Mouse (Mus musculus): ENCODE measurements around the gene Ildr2. TPM values are rescaled to one million over a fixed set of nuclear protein-coding genes. Genes with fewer than 3 reads are reported as not detected.

The Ildr2 gene
- total and polyA plus RNA-seq, 3 experiments = not detected

DNA sequence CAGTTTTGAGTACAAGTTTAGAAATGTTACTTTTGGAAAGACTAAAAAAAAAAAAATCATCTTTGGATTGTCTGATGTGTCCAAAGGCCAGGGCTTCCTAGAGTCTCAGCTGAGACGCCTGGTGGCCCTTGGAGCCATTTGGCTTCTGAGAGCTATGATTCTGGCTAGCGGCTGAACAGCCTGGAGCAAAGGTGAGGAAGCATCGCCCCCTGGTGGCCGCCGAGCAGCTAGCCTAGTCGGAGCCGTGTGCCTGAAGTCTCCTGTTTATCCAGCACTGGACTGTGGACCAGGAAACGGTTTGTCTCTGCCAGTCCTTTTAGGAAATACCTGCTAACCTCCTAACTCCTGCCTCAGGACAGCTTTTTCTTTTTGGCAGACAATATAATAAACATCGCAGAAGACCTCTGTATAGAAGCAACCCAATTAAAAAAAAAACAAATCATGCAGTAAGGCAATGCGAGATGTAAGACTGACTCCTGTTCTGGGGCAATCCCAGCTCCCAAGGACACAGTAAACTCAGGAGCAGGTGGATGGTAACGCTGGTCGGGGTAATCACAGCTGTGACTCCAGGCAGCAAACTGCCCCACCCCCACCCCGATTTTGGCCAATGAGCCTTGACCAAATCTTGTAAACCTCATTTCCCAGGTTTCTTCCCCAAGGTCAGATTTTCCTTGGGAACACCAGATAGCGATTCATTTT lies 106.4 kb downstream of the Ildr2 start:
- in situ Hi-C loops (cut with MboI; ENCODE audit: low pct_ligation_motif_present, low pct_unique_long_range_greater_than_20kb, low sequenced_read_pairs) = no loop called here
- Histone ChIP-seq H3K9ac (ENCODE audit: insufficient read depth, low read depth) (peak overlapping the region; percentile 27; the same call in 1 of the 2 replicates), H3K36me3 (replicated peaks in 1 of 2; ENCODE audit: control insufficient read depth in 1 of 2, insufficient read depth in 1 of 2, low read length in 1 of 2) (no peaks in the 10 kb centered on the region), H3K4me1 (ENCODE audit: control insufficient read depth in 1 of 2, insufficient read depth in 2 of 2) (peaks cover 4 to 15% of the 10 kb centered on the region in 2 experiments), H3K4me2 (ENCODE audit: insufficient read depth, low read depth, poor library complexity, severe bottlenecking) (peak overlapping the region; percentile 78), H3K9me3 (replicated peaks; ENCODE audit: low read length) (no peaks in the 10 kb centered on the region), H3K79me2 (replicated peaks; ENCODE audit: control insufficient read depth, extremely low read depth, insufficient read depth, poor library complexity, severe bottlenecking) (no peaks in the 10 kb centered on the region), H3K4me3 (replicated peaks in 1 of 3; ENCODE audit: low read depth in 2 of 3, low read length in 2 of 3, poor library complexity in 1 of 3) (peak overlapping the region in 1 of 3 experiments; percentile 10), H3K27me3 (replicated peaks) (peaks cover 2% of the 10 kb centered on the region), H3K27ac (ENCODE audit: insufficient read depth, low read depth) (no peak overlapping the region)
- peak; percentile 74 for DNase-seq (ENCODE audit: extremely low read depth)
- peak; percentile 25; the same call in 1 of the 2 replicates for TF ChIP-seq CHD2 (IDR thresholded peaks at IDR 0.05; ENCODE audit: low read length)
- TF ChIP-seq NELFE (IDR thresholded peaks at IDR 0.05; ENCODE audit: low read depth, low read length) = no peak; the same call in 1 of the 2 replicates
- TF ChIP-seq CTCF (conservative IDR thresholded peaks at IDR 0.05 in 1 of 2, IDR thresholded peaks at IDR 0.05 in 1 of 2; ENCODE audit: low read depth in 2 of 2, low read length in 2 of 2) = peak; percentile 36 to 95
- TF ChIP-seq RAD21 (IDR thresholded peaks at IDR 0.05; ENCODE audit: low read depth, low read length) = peak; percentile 86
- TF ChIP-seq SMC3 (IDR thresholded peaks at IDR 0.05; ENCODE audit: low read depth, low read length) = peak; percentile 91
- peak; percentile 36 for TF ChIP-seq ZC3H11A (IDR thresholded peaks at IDR 0.05; ENCODE audit: low read depth, low read length)
- TF ChIP-seq EP300 (IDR thresholded peaks at IDR 0.05; ENCODE audit: low read length) = no peak
- TF ChIP-seq SIN3A (IDR thresholded peaks at IDR 0.05; ENCODE audit: low read length) = peak; percentile 47; the same call in 1 of the 2 replicates
- TF ChIP-seq NRF1 (IDR thresholded peaks at IDR 0.05; ENCODE audit: low read depth, low read length) = no peak
- dilution Hi-C loops (cut with MboI; ENCODE audit: extremely low pct_ligation_motif_present, extremely low pct_unique_long_range_greater_than_20kb, low sequenced_read_pairs) = no loop called here

DNA sequence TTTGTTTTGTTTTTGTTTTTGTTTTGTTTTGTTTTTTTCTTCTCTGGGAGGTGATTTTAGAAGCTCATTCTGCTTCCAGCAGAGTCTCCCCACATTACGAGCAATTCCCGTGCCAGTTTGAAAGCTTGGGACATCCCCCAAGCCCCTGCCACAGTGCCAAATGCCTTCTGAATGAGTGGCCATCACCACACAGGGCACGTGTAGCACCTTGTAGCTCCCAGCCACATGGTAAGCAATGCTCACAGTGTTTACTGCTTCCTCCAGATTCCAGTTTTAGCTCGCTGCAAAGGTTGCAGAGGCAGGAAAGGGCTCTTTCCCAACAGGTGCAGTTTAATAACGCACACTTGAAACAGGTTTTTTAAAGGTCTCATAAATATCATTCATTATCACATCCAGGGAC lies 107.0 kb downstream of the Ildr2 start:
- H3K79me2 ChIP-seq (replicated peaks; ENCODE audit: control insufficient read depth, extremely low read depth, insufficient read depth, poor library complexity, severe bottlenecking) = no peaks in the 10 kb centered on the region
- H3K27me3 ChIP-seq (replicated peaks) = peaks cover 2% of the 10 kb centered on the region
- TF ChIP-seq JUN (IDR thresholded peaks at IDR 0.05; ENCODE audit: insufficient read depth, low read depth, low read length) (no peak), BHLHE40 (IDR thresholded peaks at IDR 0.05; ENCODE audit: low read depth, low read length) (peak; percentile 63)
- no peak for DNase-seq (ENCODE audit: extremely low read depth)
- dilution Hi-C loops (cut with MboI; ENCODE audit: extremely low pct_ligation_motif_present, extremely low pct_unique_long_range_greater_than_20kb, low sequenced_read_pairs) = no loop called here
- no peak overlapping the region for H3K9ac ChIP-seq (ENCODE audit: insufficient read depth, low read depth)
- H3K27ac ChIP-seq (ENCODE audit: insufficient read depth, low read depth) = no peak overlapping the region
- peak overlapping the region; percentile 78; the same call in 1 of the 2 replicates for H3K4me2 ChIP-seq (ENCODE audit: insufficient read depth, low read depth, poor library complexity, severe bottlenecking)
- in situ Hi-C loops (cut with MboI; ENCODE audit: low pct_ligation_motif_present, low pct_unique_long_range_greater_than_20kb, low sequenced_read_pairs) = no loop called here
- no peaks in the 10 kb centered on the region for H3K36me3 ChIP-seq (replicated peaks in 1 of 2; ENCODE audit: control insufficient read depth in 1 of 2, insufficient read depth in 1 of 2, low read length in 1 of 2)
- H3K4me3 ChIP-seq (replicated peaks in 1 of 3; ENCODE audit: low read depth in 2 of 3, low read length in 2 of 3, poor library complexity in 1 of 3) = no peak overlapping the region
- H3K9me3 ChIP-seq (replicated peaks; ENCODE audit: low read length) = no peaks in the 10 kb centered on the region
- peaks cover 4 to 15% of the 10 kb centered on the region in 2 experiments for H3K4me1 ChIP-seq (ENCODE audit: control insufficient read depth in 1 of 2, insufficient read depth in 2 of 2)

DNA sequence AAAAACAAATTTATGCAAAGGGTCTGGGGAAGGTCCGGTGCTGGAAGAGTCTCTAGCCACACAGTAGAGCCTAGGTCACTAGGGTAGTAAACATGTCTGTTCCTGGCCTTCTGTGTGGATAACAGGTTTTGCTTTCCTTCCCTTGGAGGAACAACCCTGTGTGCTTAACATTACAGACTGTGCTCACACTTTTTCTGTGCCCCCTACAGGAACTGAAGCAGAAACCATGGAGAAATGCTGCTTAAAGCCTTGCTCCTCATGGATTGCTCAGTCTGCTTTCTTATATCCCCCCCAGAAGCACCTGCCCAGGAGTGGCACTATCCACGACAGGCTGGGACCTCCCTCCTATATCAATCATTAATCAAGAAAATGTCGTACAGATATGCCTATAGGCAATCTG lies 107.9 kb downstream of the Ildr2 start:
- H3K27me3 ChIP-seq (replicated peaks) = peaks cover 2% of the 10 kb centered on the region
- no peak overlapping the region for H3K27ac ChIP-seq (ENCODE audit: insufficient read depth, low read depth)
- peak overlapping the region; percentile 70 for H3K4me2 ChIP-seq (ENCODE audit: insufficient read depth, low read depth, poor library complexity, severe bottlenecking)
- DNase-seq (ENCODE audit: extremely low read depth) = no peak
- in situ Hi-C loops (cut with MboI; ENCODE audit: low pct_ligation_motif_present, low pct_unique_long_range_greater_than_20kb, low sequenced_read_pairs) = no loop called here
- H3K4me1 ChIP-seq (ENCODE audit: control insufficient read depth in 1 of 2, insufficient read depth in 2 of 2) = peaks cover 4 to 15% of the 10 kb centered on the region in 2 experiments
- TF ChIP-seq CTCF (conservative IDR thresholded peaks at IDR 0.05 in 1 of 2, IDR thresholded peaks at IDR 0.05 in 1 of 2; ENCODE audit: low read depth in 2 of 2, low read length in 2 of 2) (peak in 1 of 2 experiments; percentile 17; a peak in 1 of 4 replicates), MXI1 (IDR thresholded peaks at IDR 0.05; ENCODE audit: low read depth, low read length) (no peak)
- H3K9ac ChIP-seq (ENCODE audit: insufficient read depth, low read depth) = no peak overlapping the region
- H3K9me3 ChIP-seq (replicated peaks; ENCODE audit: low read length) = no peaks in the 10 kb centered on the region
- dilution Hi-C loops (cut with MboI; ENCODE audit: extremely low pct_ligation_motif_present, extremely low pct_unique_long_range_greater_than_20kb, low sequenced_read_pairs) = no loop called here
- H3K4me3 ChIP-seq (replicated peaks in 1 of 3; ENCODE audit: low read depth in 2 of 3, low read length in 2 of 3, poor library complexity in 1 of 3) = no peak overlapping the region
- no peaks in the 10 kb centered on the region for H3K36me3 ChIP-seq (replicated peaks in 1 of 2; ENCODE audit: control insufficient read depth in 1 of 2, insufficient read depth in 1 of 2, low read length in 1 of 2)
- H3K79me2 ChIP-seq (replicated peaks; ENCODE audit: control insufficient read depth, extremely low read depth, insufficient read depth, poor library complexity, severe bottlenecking) = no peaks in the 10 kb centered on the region

Data from CH12.LX (cell line).